Mouse (Mus musculus) hematopoietic stem cell, adult 5-6 weeks (primary cell): ENCODE measurements around the gene Mrps18c. TPM values are rescaled to one million over a fixed set of nuclear protein-coding genes. Genes with fewer than 3 reads are reported as not detected.

Source experiments
- ATAC-seq, 2 experiments: fragments of 125-278 bp in 1 of 2; replicated peaks in 1 of 2; 2 replicates each; pipeline ENCODE4 v1.8.0; 2016 to 2017; ENCODE audit warnings: inconsistent platforms in 2 of 2, mild to moderate bottlenecking in 2 of 2, moderate number of reproducible peaks in 2 of 2, low read depth in 1 of 2, moderate TSS enrichment in 1 of 2; ENCODE audit not compliant: low FRiP score in 2 of 2, poor library complexity in 2 of 2, severe bottlenecking in 2 of 2, insufficient read depth in 1 of 2, low TSS enrichment in 1 of 2
- total RNA-seq: library from RNA; stranded (forward); fragments of 172-1452, 232-1000 nt; gene quantifications from 2 replicates; pipeline ENCODE4 v1.2.3, GENCODE M21; 2017

Gene Mrps18c
- total RNA-seq, 1 experiment from 2014 or later = 78.1 TPM

DNA sequence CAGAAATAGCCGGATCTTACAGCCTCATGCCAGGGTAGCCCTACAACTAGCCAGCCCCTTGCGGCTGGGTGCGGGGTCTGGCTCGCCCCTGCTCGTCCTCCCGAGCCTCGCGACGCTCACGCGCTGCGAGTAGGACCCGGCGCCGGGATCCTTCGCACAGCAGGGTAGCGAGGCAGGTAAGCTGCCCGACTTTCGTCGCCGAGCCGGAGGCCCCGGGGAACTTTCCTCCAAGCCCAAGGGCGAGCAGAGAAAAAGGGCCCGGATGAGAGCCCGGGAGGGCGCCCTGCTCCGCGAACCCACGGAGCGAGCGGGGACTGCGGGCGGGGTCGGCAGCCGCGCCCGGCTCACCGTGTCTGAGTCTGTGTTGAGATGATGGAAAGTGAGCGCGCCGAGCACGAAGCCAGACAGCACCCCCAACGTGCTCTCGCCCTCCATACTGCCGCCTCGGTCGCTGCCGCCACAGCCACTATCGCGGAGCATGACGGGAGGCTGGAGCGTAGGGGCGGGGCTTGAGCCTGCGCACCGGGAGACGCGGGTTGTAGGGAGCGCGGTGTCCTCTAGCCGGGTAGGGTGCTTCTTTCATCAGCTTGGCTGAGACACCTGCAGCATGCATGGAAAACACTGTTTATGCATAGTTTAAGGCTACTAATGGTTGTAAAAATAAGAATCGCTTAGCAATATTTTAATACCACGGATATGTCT, 22.2 kb downstream of the Mrps18c start, which contains the start of gene Abraxas1:
Gene Abraxas1 (minus strand): TSS at position 483 of the 702 bp plus-strand sequence.
- ATAC-seq = peak; percentile 95 to 99

DNA sequence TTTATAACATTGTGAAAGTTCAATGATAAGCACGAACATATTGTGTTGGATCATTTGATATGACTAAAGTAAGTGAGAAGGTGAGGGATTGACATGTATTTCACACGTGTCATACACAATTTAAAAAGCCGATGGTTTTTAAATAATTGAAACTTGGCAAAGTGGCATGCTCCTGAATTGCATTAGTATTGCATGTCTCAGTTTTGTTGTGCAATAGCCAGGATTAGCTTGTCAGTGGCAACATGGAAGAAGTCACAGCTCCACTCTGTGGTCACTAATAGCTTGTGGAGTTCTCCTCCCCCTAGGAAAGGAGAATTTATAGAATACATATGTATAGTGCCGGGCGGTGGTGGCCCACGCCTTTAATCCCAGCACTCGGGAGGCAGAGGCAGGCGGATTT, 22.9 kb downstream of the Mrps18c start:
- no peak; a peak in 1 of 4 replicates for ATAC-seq

DNA sequence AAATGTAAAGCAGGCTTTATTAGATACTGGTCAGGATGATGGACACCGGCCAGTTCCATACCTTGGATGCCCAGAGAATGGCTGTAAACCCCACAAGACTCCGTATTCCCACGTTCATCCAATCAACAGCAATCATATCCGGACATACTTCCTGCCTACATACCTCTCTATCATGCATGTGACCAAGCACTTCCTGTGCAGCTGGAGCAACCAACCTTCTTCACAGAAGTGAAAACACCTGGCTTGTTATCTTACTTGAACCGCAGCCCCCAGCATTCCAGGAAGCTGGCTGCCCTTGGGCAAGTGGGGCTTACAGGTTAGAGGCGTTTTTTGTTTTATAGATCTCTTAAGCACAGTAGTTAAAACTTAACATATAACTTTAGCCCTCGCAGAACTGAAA, 24.4 kb downstream of the Mrps18c start:
- no peak for ATAC-seq

DNA sequence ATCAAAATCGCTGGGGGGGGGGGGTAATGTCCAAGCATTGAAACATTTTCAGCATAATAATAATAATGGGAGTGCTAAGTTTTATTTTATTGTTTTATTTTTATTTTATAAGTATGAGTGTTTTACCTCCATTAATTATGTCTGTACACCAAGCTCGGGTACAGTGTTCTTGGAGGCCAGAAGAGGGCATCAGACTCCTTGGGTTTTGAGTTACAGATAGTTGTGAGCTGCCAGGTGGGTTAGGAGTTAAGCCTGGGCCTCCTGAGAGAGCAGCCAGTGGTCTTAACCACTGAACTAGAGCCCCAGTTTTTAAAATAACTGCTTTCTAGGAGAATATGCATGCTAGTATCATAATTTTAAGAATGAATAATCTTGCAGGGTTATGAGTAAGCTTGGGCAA, 27.5 kb downstream of the Mrps18c start:
- peak; percentile 38 to 56; a peak in 1 of 4 replicates for ATAC-seq

DNA sequence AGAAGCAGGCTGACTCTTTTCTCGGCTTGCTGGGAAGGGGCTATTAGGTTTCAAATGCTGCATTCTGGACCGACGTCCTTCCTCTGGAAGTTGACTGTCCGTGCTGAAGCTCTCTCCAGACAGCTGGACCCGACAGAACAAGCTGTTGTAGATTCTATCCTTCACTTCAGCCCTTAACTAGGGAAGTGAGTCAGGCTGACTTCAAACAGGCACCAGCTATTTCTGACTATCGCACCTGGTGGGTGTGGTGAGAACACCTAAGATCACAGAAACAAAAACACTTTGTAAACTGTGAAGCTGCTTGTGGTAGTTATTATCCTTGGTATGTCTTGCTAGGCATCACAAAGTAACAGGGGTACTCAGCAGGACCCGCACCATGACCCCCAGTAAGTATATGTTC, 28.1 kb downstream of the Mrps18c start:
- no peak for ATAC-seq

DNA sequence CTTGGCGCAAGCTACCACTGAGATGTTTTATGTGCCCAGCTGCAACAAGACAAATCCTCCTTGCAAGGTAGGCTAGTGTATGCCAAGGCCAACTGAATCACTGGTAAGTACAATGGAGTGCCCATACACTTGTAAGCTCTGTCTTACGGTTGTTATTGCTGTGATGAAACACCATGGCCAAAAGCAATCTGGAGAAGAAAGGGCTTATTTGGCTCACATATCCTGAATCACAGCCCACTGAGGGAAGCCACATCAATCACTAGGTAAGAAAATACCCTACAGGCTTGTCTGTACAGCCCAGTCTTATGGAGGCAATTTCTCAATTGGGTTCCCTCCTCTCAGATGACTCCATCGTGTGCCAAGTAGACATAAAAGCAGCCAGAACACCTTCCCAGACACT, 30.3 kb downstream of the Mrps18c start:
- ATAC-seq = no peak

DNA sequence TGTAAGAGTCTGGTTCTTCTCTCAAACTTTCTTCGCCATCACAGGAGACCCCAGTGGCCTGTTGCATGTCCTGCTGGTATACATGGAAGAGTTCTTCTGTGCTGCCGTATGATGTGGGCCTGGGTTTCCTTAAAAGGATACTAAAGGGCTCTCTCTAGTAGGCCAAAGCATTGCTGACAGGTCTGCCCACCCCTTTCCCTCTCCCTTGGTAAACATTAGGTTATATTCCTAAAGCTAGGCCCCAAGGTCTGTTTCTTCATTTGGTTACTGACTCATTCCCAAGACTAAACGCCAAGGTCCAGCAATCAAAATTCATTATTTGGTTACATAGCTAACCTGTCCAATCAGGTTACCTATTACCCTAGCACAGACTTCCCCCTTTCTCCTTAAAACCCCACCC, 34.3 kb downstream of the Mrps18c start:
- no peak for ATAC-seq

DNA sequence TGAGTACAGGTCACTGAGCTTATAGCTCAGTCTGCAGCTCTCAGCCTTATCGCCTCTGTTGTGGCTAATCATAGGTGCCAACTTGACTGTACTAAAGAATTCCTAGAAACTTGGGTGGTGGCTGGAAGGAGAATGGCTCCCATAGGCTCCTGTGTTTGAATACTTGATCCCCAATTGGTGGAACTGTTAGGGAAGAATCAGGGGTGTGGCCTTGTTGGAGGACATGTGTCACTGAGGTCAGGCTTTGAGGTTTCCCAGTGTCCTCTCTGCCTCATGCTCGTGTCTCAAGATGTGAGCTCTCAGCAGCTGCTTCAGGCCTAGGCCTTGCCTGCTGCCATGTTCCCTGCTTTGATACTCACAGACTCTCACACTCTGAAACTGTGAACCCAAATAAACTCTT, 35.4 kb downstream of the Mrps18c start:
- no peak for ATAC-seq

DNA sequence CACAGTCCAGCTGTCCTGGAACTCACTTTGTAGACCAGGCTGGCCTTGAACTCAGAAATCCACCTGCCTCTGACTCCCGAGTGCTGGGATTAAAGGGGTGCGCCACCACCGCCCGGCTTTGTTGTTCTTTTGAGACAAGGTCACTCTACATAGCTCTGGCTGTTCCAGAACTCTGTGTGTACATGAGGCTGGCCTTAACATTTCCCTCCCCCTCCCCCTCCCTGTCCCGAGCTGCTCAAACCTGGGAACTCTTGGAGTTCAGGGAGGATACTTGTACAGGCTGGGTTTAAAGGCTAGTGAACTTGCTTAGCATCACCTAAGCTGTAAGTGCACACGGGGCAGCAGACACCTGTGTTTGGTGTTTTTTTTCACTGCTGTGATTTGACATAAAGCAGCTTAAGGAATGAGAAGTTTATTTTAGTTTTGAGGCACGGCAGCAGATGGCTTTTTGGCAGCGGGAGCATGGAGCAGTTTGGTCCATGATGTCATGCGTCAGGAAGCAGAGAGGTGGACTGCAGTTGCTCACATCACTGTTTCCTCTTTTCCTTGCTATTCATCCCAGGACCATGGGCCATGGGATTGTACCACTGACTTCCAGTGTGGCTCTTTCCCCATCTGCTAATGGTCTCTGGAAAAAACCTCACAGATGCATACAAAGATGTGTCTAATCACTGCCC, 37.6 kb downstream of the Mrps18c start:
- ATAC-seq = no peak

DNA sequence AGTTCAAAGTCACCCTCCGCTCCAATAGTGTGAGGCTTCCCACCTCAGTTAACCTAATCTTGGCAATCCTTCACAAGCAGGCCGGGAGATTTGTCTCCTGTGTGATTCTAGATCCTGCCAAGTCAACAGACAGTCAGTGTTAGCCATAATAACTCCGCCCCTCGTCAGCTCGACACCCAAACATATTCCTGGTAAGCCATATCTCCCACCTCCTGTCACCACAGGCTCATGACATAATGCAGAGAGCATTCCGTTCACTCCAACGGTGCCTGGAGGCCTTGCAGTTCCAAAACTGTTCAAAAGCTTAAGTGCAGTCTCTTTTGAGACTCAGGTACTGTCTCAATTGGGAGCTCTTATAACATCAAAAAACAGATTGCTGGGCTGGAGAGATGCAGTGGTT, 39.5 kb downstream of the Mrps18c start:
- no peak for ATAC-seq

DNA sequence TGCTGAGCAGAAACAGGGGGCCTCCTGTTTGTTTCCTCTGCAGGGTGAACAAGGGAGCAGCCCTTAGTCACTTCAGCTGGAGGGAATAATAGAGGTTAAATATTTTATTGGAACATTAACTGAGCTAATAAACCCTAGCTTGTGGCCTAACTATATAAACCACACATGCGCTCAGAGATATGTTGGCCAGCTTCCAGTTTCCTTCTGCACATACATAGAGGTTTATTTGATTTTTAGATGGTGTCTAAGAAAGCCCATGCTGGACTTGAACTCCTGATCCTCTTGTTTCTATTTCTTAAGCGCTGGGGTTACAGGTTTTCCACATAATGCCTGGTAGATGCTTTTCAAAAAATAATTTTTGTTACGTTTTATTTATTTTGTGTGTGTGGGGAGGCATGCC, 46.1 kb downstream of the Mrps18c start:
- ATAC-seq = no peak

DNA sequence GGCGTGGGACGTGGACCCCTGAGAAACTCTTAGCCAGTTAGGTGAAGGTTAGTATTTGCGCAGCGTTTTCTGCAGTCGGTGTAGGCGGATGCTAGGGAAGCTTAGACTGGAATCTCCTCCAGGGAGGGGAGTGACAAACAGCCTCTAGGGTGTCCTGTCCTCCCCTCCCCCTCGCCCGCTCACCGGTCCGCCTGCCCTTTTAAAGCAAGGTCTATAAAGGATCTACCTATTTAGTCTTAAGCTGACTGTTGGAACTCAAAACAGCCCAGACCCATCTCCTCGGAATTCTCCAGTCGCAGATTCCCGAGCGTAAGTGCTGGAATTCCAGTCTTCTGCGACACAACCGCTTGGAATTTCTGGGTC, 47.0 kb downstream of the Mrps18c start, which contains the start of gene Gpat3:
Gene Gpat3 (plus strand): TSS at position 229 of the 363 bp plus-strand sequence.
- 0 out of 4 replicates have a peak, but pooled peaks of 1 of the 2 experiments have one; percentile 5 for ATAC-seq

DNA sequence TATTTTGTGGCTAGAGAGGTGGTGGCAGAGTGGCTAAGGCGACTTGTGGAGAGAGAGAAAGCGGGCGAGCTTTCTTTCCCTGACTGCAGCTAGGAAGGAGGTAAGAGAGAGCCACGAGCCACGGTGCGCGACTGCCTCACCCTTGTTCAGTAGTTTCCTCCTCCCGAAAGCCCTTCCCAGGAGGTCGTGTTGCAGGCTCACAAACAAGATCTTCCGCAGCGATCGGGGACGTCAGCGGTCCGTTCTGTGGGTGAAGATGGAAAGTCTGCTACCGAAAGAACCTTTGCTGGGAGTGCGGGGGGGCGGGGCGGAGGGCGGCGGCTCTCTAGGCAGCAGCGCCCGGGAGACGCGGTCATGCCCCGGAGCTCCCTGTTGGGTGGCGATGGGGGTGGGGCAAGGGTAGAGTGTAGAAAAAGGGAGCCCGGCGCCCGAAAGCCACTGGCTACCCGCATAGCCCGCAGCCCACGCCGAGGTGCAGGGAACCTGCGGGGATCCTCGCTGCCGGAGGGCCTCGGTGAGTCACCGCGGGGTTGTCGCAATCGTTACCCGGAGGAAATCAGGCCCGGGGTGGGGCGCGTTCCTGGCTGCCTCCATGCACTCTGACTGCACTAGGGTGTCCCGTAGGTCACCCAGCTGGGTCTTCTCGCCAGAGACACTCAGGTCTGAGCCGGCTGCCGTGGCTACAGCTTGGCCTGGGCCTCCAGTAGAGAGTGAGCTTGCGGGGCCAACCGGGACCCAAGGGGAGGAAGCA, 47.6 kb downstream of the Mrps18c start:
- peak; percentile 75 to 81 for ATAC-seq

DNA sequence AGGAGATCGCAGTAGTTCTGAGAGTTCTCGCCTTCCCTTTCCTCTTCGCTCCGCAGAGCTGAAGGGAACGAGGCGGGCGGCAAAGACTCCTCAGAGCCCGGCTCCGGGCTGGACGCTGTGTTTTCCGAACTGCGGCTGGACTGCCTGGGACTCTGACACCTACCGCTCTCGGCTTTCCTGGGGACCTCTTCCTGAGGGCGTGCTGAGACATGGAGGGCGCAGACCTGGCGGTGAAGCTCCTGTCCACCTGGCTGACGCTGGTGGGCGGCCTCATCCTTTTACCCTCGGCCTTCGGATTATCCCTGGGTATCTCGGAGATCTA, 48.1 kb downstream of the Mrps18c start:
- ATAC-seq = peak; percentile 23 to 40; a peak in 3 of 4 replicates

DNA sequence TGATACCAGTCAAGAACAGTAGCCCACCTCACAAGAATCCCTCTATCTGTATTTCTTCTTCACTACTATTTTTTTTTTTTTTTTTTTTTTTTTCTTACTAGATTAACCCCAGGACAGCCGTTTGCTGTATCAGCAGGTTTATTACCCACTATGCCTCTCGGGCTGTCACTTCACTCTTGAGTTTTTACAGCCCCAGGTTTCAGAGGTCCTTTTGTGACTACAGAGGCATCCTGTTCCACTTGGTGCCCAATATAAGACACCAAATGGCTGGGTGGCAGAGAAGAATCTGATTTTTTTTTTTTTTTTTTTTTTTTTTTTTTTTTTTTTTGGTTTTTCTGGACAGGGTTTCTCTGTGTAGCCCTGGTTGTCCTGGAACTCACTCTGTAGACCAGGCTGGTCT, 48.7 kb downstream of the Mrps18c start:
- no peak for ATAC-seq

DNA sequence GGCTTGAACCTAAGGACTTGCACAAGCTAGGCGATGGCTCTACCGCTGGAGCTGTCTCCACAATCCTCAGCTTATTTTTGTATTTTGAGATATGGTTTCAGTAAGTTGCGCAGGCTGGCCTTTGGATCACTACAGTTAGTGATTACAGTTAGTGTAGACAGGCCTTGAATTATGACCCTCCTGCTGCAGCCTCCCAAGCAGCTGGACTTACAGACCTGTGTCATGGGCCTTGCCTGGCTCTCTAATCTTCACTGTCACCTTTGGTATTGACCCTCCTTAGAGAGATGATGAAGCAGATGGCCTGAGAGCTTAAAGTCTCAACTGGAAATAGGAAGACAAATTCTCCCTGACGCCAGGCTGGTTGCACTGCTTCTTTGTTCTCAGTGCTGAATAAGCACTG, 55.5 kb downstream of the Mrps18c start:
- no peak for ATAC-seq
